Mouse (Mus musculus) liver, postnatal 0 days (tissue): Measurements from ENCODE around the gene Wfdc3. TPM values are rescaled to one million over a fixed set of nuclear protein-coding genes. Genes with fewer than 3 reads are reported as not detected.

ENCODE experiments used
- ATAC-seq: fragments of 200-750 bp; cut with Nextera tagmentation; 2 replicates; pipeline ENCODE4 v1.8.0; 2017; ENCODE audit warnings: mild to moderate bottlenecking, moderate library complexity
- DNase-seq: peaks from one replicate; pipeline ENCODE4 v3.0.0-alpha.2; 2016
- H3K27ac ChIP-seq: fragments of 300-500 bp; sonication (generic); 2 replicates; pipeline ENCODE4 v1.5.1; 2014; ENCODE audit warnings: antibody characterized with exemption, moderate library complexity, mild to moderate bottlenecking, low read depth
- H3K27me3 ChIP-seq: fragments of 300-500 bp; sonication (generic); 2 replicates; pipeline ENCODE4 v1.6.1; 2014; ENCODE audit warnings: low read length, control low read depth, mixed read lengths; ENCODE audit not compliant: insufficient read depth
- H3K36me3 ChIP-seq: fragments of 300-500 bp; sonication (generic); replicated peaks from 2 replicates; pipeline ENCODE4 v1.6.1; 2014; ENCODE audit warnings: mild to moderate bottlenecking, control low read depth, low read length, moderate library complexity, mixed read lengths; ENCODE audit not compliant: insufficient read depth
- H3K4me1 ChIP-seq: fragments of 300-500 bp; sonication (generic); 2 replicates; pipeline ENCODE4 v1.6.1; 2014; ENCODE audit warnings: antibody characterized with exemption, mild to moderate bottlenecking, control low read depth; ENCODE audit not compliant: insufficient read depth
- H3K4me2 ChIP-seq: fragments of 300-500 bp; sonication (generic); 2 replicates; pipeline ENCODE4 v1.6.1; 2014; ENCODE audit warnings: low read depth, mild to moderate bottlenecking, low read length, moderate library complexity, mixed read lengths
- H3K4me3 ChIP-seq: fragments of 300-500 bp; sonication (generic); 2 replicates; pipeline ENCODE4 v1.5.1; 2014; ENCODE audit warnings: low read depth, low read length
- H3K9ac ChIP-seq: fragments of 300-500 bp; sonication (generic); replicated peaks from 2 replicates; pipeline ENCODE4 v1.6.1; 2014; ENCODE audit warnings: mild to moderate bottlenecking, moderate library complexity
- H3K9me3 ChIP-seq: fragments of 300-500 bp; sonication (generic); 2 replicates; pipeline ENCODE4 v1.6.1; 2016; ENCODE audit warnings: mild to moderate bottlenecking, control low read depth, low read length, mixed read lengths
- CTCF ChIP-seq: sonication (generic); IDR thresholded peaks from 2 replicates; pipeline ENCODE4 v1.5.1; 2016; ENCODE audit warnings: antibody characterized with exemption, low read depth
- EP300 ChIP-seq: IDR thresholded peaks from 2 replicates; pipeline ENCODE4 v1.6.1; 2016; ENCODE audit warnings: antibody characterized with exemption, low read depth, mild to moderate bottlenecking
- WGBS: fragments of 180-500 bp; shearing (Covaris S2); extraction: QIAGEN DNeasy Blood & Tissue Kit; methylation state at CpG from one replicate; pipeline ENCODE4 v1.1.7; 2014; ENCODE audit not compliant: insufficient replicate concordance; 5-methylcytosine and 5-hydroxymethylcytosine counted together
- polyA plus RNA-seq: library from polyadenylated mRNA; unstranded; fragments of >200 nt; fragmentation: Nextera tagmentation; extraction: Ambion mirVana; gene quantifications from 2 replicates; pipeline ENCODE4 v1.2.1, GENCODE M21; 2015

Wfdc3 gene
- polyA plus RNA-seq, 1 experiment from 2014 or later: 2.0 TPM

DNA sequence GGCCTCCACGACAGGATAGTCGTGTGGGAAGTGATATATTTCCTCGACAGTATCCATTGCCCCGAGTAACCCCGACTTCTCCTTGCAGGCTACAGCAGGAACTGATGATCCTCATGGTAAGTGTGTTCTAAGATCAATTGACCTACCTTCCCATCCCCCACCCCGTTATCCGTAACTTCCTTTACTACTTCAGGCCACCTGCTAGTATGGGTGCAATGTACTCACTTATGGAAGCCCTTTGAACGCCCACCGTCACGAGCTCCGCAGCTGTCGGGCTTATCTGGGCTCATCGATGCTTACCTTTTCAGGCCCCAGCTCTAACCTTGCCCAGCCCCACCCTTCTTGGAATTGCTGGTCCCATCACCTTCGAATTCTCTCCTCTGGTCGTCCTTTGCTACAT lies 24.5 kb upstream of the Wfdc3 start:
- no peaks in the 10 kb centered on the region for H3K27me3 ChIP-seq
- peaks cover 27% of the 10 kb centered on the region for H3K4me1 ChIP-seq
- WGBS: 2% methylated on average over 15 of the region's 15 CpGs
- peak overlapping the region; percentile 94 for H3K4me2 ChIP-seq
- H3K9me3 ChIP-seq: no peaks in the 10 kb centered on the region
- peaks cover 50% of the 10 kb centered on the region for H3K36me3 ChIP-seq
- DNase-seq: no peak
- peak overlapping the region; percentile 88 for H3K4me3 ChIP-seq
- peak overlapping the region; percentile 95 for H3K9ac ChIP-seq
- no peak for ATAC-seq
- H3K27ac ChIP-seq: peak overlapping the region; percentile 80
- TF ChIP-seq CTCF (no peak), EP300 (no peak)

DNA sequence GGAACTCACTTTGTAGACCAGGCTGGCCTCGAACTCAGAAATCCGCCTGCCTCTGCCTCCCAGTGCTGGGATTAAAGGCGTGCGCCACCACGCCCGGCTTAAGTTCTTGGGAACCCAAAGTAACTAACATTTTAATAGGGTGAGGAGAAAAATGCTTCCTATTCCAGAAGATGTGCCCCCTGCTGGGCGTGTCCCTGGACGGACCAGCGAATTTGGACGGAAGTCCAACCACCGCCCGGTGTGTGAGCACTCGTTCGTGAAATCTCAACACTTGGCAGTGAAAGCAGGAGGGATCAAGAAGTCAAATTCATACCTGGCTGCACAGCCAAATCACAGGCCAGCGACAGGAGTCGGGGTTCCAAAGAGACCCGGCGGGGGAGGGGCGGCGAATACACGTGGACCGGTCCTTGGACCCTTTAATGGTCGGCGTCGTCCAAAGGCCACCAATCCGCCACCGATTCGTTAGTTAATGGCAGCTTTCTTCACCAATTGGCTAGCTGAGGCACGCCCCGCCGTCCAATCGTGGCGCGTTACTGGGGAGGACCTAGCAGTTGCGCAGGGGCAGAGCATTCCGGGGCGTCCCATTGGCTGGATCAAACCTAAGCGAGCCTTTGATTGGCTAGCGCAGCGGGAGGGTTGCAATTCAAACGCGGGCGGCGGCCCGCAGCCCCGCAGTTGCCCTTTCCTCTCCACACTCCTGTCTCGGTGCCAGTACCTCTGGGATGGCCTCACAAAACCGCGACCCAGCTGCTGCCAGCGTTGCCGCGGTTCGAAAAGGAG lies 23.7 kb upstream of the Wfdc3 start, which contains the start of gene Ube2c:
Ube2c (plus strand) TSS at position 641 of the 780 bp plus-strand sequence.
- Histone ChIP-seq H3K4me2 (peak within 1 kb of the TSS; percentile 94), H3K27me3 (no peaks in the 10 kb centered on the region), H3K4me1 (peaks cover 27% of the 10 kb centered on the region), H3K9me3 (no peaks in the 10 kb centered on the region), H3K4me3 (peak within 1 kb of the TSS; percentile 88), H3K36me3 (peaks cover 55% of the 10 kb centered on the region), H3K27ac (peak within 1 kb of the TSS; percentile 80), H3K9ac (peak within 1 kb of the TSS; percentile 95)
- ATAC-seq (peak; percentile 98), DNase-seq (peak; percentile 98)
- under 1% methylated on average over 51 of the region's 53 CpGs for WGBS
- TF ChIP-seq CTCF: peak; percentile 46
- TF ChIP-seq EP300: peak; percentile 70; the same call in 1 of the 2 replicates

DNA sequence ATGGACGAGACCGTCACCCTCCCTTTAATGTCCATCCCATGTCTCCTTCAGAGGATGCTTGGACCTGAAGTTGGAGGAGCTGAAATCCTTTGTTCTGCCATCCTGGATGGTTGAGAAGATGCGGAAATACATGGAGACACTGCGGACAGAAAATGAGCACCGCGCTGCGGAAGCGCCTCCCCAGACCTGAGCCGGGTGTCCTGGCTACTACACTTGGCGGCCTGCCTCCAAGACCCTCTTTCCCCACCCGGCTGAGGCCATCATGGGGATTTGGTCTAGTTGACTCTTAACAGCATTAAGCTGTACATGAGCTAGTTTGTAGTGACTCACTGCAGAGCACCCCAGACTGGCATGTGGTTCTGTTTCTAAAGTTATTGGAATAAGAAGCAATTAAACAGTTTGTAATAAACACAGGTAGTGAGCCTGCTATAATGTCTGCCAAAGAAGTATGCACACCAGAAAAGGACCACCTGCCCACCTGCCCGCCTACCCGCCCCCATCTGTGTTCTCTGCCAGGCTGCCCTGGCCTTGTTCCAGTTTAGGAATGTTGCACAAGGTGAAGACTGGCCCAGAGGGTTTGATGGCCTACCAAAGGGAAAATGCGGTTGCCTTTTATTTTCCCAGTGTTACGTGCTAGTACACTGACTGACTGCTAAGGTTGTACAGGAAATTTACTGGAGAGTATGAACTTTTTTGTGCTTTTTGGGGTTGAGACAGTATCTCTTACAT lies 22.2 kb upstream of the Wfdc3 start:
- Histone ChIP-seq H3K9ac (no peak overlapping the region), H3K27ac (0 out of 2 replicates have a peak overlapping the region, but pooled peaks have one; percentile 17), H3K36me3 (peaks cover 54% of the 10 kb centered on the region), H3K27me3 (no peaks in the 10 kb centered on the region), H3K9me3 (no peaks in the 10 kb centered on the region), H3K4me3 (no peak overlapping the region), H3K4me1 (peaks cover 24% of the 10 kb centered on the region), H3K4me2 (no peak overlapping the region)
- DNase-seq (no peak), ATAC-seq (no peak)
- no peak for TF ChIP-seq EP300
- TF ChIP-seq CTCF: no peak
- WGBS: 87% methylated on average over 15 of the region's 15 CpGs

DNA sequence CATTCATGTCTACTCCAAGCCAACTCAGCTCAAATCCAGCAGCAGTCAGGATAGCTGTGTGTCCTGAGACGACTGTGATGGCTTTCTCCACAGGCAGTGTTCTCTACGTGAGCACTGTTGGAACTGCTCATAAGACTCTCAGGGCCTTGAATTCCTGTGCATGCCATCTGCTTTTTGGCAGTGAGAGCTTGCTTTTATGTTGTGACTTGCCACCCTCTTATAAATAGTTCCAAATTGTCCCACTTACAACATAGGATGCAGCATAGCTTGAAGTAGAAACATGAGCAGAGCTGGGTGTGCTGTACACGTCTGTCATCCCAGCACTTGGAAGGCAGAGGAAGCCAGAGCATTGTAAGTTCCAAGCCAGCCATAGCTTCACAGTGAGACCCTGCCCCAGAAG lies 20.1 kb upstream of the Wfdc3 start:
- peaks cover 30% of the 10 kb centered on the region for H3K4me1 ChIP-seq
- H3K9ac ChIP-seq: no peak overlapping the region
- ATAC-seq (no peak), DNase-seq (no peak)
- H3K9me3 ChIP-seq: no peaks in the 10 kb centered on the region
- TF ChIP-seq EP300: no peak
- no peak for TF ChIP-seq CTCF
- H3K36me3 ChIP-seq: peaks cover 58% of the 10 kb centered on the region
- 83% methylated on average over 3 of the region's 3 CpGs for WGBS
- H3K4me2 ChIP-seq: no peak overlapping the region
- H3K27me3 ChIP-seq: no peaks in the 10 kb centered on the region
- 0 out of 2 replicates have a peak overlapping the region, but pooled peaks have one; percentile 12 for H3K27ac ChIP-seq
- H3K4me3 ChIP-seq: no peak overlapping the region

DNA sequence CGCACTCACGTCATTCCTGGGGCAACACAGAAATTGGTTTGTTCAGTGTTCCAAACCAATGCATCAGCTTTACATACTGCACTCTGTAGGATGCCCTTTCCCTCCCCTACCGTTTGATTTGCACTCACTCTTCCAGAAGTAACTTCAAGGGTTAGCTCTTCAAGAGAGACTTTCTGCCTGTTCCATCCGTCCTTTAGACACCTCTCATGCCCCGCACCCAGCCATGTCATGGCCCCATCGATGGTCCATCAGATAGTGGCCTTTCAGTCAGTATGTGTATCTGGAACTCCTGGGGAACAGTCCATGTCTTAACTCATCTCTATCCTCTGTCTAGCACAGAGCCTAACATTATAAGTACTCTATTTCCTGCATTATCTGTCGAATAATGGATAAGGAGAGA lies 16.9 kb upstream of the Wfdc3 start:
- peaks cover 47% of the 10 kb centered on the region for H3K4me1 ChIP-seq
- H3K9ac ChIP-seq: no peak overlapping the region
- H3K27me3 ChIP-seq: no peaks in the 10 kb centered on the region
- no peaks in the 10 kb centered on the region for H3K9me3 ChIP-seq
- no peak for TF ChIP-seq EP300
- TF ChIP-seq CTCF: no peak
- H3K4me3 ChIP-seq: no peak overlapping the region
- DNase-seq: no peak
- H3K36me3 ChIP-seq: peaks cover 78% of the 10 kb centered on the region
- peak overlapping the region; percentile 2; the same call in 1 of the 2 replicates for H3K4me2 ChIP-seq
- no peak for ATAC-seq
- H3K27ac ChIP-seq: peak overlapping the region; percentile 73
- 79% methylated on average over 7 of the region's 7 CpGs for WGBS

DNA sequence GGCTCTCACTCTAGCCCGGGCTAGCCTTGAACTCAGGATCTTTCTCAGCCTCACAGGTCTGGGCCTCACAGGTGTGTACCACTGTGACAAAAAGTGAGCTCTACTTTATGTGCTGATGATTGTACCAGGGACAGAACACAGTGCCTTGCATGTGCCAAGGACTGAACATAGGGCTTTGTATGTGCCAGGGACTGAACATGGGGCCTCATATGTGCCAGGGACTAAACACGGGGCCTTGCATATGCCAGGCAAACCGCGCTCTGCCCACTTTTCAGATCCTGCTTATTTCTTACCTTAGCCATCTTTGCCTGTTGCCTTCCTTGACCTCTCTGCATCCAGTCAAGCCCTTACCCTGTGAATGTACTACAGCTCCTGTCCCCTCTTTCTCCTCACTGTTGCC lies 16.2 kb upstream of the Wfdc3 start:
- Histone ChIP-seq H3K9ac (peak overlapping the region; percentile 55), H3K36me3 (peaks cover 80% of the 10 kb centered on the region), H3K27ac (peak overlapping the region; percentile 73), H3K4me1 (peaks cover 47% of the 10 kb centered on the region), H3K9me3 (no peaks in the 10 kb centered on the region), H3K4me2 (no peak overlapping the region), H3K27me3 (no peaks in the 10 kb centered on the region), H3K4me3 (no peak overlapping the region)
- TF ChIP-seq EP300: no peak
- TF ChIP-seq CTCF: no peak
- ATAC-seq (peak; percentile 1; the same call in 1 of the 2 replicates), DNase-seq (no peak)
- 88% methylated on average over 4 of the region's 4 CpGs for WGBS
